Mouse (Mus musculus) left cerebral cortex, adult 11 months (tissue): ENCODE measurements around the gene Olfr1254.

ENCODE experiments used
- DNase-seq: peaks from one replicate; pipeline ENCODE4 v3.0.0; 2022; ENCODE audit warnings: low spot score

The Olfr1254 gene

DNA sequence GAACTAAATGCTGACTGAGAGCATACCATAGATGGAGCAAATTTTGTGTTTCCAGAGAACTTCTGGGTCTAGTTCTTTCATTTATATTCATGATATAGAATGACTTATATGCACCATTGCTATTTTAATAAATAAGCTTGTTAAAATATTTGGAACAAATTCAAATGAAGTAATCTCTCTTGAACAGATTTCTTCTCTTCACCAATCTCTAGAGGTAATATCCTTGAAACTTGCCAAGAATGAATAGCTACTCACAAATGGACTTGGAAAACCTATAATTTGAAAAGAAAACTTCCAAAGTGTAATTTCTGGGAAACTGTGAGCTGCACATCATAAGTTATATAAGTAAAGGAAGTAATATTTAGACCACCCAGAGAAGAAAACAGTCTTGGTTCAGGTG is at the start of gene Olfr1254:
Gene Olfr1254 (minus strand): TSS at position 101 of the 400 bp plus-strand sequence.
- no peak for DNase-seq

DNA sequence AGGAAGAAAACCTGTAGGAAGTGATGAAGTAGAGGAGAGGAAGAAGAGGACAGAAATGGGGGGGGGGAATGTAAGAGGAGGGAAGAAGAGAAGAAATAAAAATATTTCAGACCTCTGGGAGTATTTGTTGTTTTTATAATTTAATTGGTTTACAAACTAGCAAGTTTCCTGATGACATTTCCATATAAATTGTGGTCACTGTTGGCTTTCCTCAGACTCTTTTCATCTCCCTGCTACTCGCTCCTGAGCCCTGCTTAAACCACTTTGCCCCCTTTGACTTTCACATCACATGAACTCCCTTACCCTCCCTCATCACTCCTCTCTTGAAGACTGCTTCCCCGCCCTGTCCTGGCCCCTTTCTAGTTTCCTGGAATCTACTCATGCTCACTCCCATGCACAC is 48.0 kb upstream of the Olfr1254 start, which contains the start of gene Olfr1256:
Gene Olfr1256 (minus strand): TSS at position 101 of the 400 bp plus-strand sequence.
- DNase-seq: no peak

DNA sequence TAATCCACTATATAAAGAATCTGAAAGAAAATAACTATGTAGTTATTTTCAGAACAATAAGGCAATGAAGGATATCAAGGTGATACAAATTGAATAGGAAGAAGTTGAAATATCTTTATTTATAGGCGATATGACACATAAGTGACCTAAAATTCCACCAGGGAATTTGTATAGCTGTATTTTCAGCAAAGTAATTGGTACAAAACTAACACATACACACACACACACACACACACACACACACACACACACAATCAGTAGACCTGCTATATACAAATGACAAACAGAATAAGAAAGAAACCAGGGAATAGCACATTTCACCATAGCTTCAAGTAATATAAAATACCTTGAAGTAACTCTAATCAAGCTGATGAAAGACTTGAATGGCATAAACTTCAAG is 26.8 kb upstream of the Olfr1254 start:
- DNase-seq: no peak

DNA sequence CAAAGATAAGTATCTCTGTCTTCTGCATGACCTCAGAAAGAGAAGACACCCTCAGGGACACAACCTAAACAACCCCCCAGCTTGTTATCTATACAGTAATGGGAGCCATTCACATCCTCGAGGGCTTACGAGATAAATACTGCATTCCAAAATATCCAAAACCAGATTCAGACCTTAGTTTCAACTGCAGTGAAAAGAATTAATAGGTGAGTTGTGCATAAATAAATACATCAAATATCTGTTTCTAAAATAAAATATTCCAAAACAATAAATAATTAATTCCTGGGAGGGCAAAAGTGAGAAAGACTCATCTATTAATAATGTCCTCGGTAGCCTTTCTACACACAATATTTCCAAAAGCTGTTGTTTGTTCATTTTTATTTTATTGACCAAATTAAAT is 18.3 kb upstream of the Olfr1254 start, which contains the start of gene Olfr1255:
Gene Olfr1255 (plus strand): TSS at position 301 of the 400 bp plus-strand sequence.
- DNase-seq: no peak

DNA sequence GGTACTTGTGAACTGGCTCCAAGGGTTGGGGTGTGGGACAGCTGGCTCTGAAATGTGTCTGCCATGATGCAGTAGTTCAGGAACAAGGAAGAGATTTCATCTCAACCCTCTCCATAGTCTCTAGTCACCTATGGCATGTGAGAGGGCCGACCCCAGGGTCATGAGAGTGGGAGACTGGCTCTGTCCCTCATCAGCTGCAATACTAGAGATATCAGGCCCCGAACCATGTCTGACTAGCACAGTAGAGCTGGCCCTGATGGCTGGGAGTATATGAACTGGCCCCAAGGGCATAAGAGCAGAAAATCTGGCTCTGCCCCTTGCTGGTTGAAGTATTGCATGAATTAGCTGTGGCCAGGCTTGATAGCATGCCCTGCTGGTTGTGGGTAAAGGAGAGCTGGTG is 17.3 kb upstream of the Olfr1254 start:
- no peak for DNase-seq

DNA sequence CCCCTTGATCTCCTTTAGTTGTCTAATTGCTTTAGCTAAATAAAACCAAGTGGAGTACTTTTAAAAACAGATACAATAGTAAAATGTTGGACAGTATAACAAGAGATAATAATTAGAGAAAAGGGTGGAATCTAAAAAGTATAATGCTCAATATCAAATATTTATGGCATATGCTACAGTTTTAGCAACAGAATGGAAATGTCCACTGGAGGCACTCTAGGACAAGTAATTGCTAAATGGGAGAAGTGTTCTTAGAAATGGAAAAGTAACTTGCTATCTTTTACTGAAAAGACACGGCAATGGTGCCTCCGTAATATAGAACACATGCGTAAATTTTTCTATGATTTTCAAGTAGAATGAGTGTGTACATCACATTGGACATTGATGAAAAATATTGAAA is 6.2 kb upstream of the Olfr1254 start:
- DNase-seq: no peak

DNA sequence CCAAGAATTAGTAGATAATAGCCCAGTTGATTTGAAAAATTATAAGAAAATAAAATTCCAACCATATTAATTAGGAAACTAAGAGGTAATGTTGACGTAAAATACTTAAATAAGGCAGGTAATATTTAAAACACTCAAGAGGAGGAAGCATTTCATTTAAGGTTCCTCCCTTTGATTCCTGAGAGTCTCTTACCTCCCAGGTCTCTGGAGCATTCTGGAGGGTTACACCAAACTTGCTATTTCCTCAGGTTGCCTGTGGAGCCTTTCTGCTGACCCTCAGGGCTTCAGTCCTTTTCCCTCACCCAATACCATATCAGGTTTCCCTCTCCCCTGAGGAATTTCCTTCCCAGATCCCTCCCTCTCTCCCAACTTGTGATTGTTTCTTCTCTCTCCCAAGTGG is 36.4 kb downstream of the Olfr1254 start, which contains the start of gene Olfr1253:
Gene Olfr1253 (minus strand): TSS at position 101 of the 400 bp plus-strand sequence.
- DNase-seq: no peak
